Mouse (Mus musculus) lung, embryonic 15.5 days (tissue): ENCODE data around the gene Acaca. TPM values are rescaled to one million over a fixed set of nuclear protein-coding genes. Genes with fewer than 3 reads are reported as not detected.
"Not testable (repeated sequence)": the region's sequence is repeated elsewhere in the genome, so short reads cannot be mapped to it uniquely, and the experiment has no call there.

ENCODE experiments used
- ATAC-seq: fragments of 200-750 bp; cut with Nextera tagmentation; 2 replicates; pipeline ENCODE4 v1.8.0; 2017; ENCODE audit warnings: moderate number of reproducible peaks, borderline replicate concordance; ENCODE audit not compliant: low FRiP score, low TSS enrichment; ENCODE audit errors: extremely low read depth
- H3K27ac ChIP-seq: fragments of 300-500 bp; sonication (generic); 2 replicates; pipeline ENCODE4 v1.5.1; 2015; ENCODE audit warnings: moderate library complexity, mild to moderate bottlenecking, inconsistent platforms
- H3K27me3 ChIP-seq: fragments of 300-500 bp; sonication (generic); 2 replicates; pipeline ENCODE4 v1.6.1; 2015; ENCODE audit warnings: inconsistent platforms
- H3K36me3 ChIP-seq: fragments of 300-500 bp; sonication (generic); 2 replicates; pipeline ENCODE4 v1.6.1; 2015; ENCODE audit warnings: inconsistent platforms
- H3K4me1 ChIP-seq: fragments of 300-500 bp; sonication (generic); 2 replicates; pipeline ENCODE4 v1.6.1; 2015; ENCODE audit warnings: inconsistent platforms
- H3K4me2 ChIP-seq: fragments of 300-500 bp; sonication (generic); 2 replicates; pipeline ENCODE4 v1.6.1; 2015; ENCODE audit warnings: inconsistent platforms, mild to moderate bottlenecking, moderate library complexity
- H3K4me3 ChIP-seq: fragments of 300-500 bp; sonication (generic); 2 replicates; pipeline ENCODE4 v1.5.1; 2015; ENCODE audit warnings: mild to moderate bottlenecking, inconsistent platforms
- H3K9ac ChIP-seq: fragments of 300-500 bp; sonication (generic); 2 replicates; pipeline ENCODE4 v1.6.1; 2015; ENCODE audit warnings: inconsistent platforms
- H3K9me3 ChIP-seq: fragments of 300-500 bp; sonication (generic); 2 replicates; pipeline ENCODE4 v1.6.1; 2016; ENCODE audit warnings: inconsistent platforms
- WGBS: fragments of 180-500 bp; shearing (Covaris S2); methylation state at CpG from one replicate; pipeline ENCODE4 v1.1.7; 2015; 5-methylcytosine and 5-hydroxymethylcytosine counted together
- polyA plus RNA-seq: library from polyadenylated mRNA; unstranded; fragments of >200 nt; fragmentation: Nextera tagmentation; extraction: Ambion mirVana; gene quantifications from 2 replicates; pipeline ENCODE4 v1.2.1, GENCODE M21; 2015

The Acaca gene
- polyA plus RNA-seq, 1 experiment from 2014 or later = 14.6 TPM

GRCm38 (mm10) chr11:84376510-84377365 is 247.3 kb downstream of the Acaca start:
- H3K4me3 ChIP-seq = no peak overlapping the region
- no peak for ATAC-seq
- no peaks in the 10 kb centered on the region for H3K9me3 ChIP-seq
- WGBS = 89% methylated on average over 13 of the region's 13 CpGs
- H3K27me3 ChIP-seq = no peaks in the 10 kb centered on the region
- 0 out of 2 replicates have a peak, but pooled peaks cover 6% of the 10 kb centered on the region for H3K36me3 ChIP-seq
- no peaks in the 10 kb centered on the region for H3K4me1 ChIP-seq
- H3K27ac ChIP-seq = no peak overlapping the region
- no peak overlapping the region for H3K9ac ChIP-seq
- no peak overlapping the region for H3K4me2 ChIP-seq

- no peak overlapping the region for H3K4me2 ChIP-seq
- H3K4me3 ChIP-seq = no peak overlapping the region
- 92% methylated on average over 13 of the region's 13 CpGs for WGBS
- H3K9me3 ChIP-seq = no peaks in the 10 kb centered on the region
- no peak overlapping the region for H3K27ac ChIP-seq
- no peaks in the 10 kb centered on the region for H3K4me1 ChIP-seq
- H3K9ac ChIP-seq = no peak overlapping the region
- ATAC-seq = no peak
- H3K36me3 ChIP-seq = peaks cover 11% of the 10 kb centered on the region
- no peaks in the 10 kb centered on the region for H3K27me3 ChIP-seq
These were observed 253.0 kb downstream of the Acaca start for GRCm38 (mm10) chr11:84382450-84382849.

GRCm38 (mm10) chr11:84383891-84384290 is 254.4 kb downstream of the Acaca start:
- Histone ChIP-seq H3K27ac (no peak overlapping the region), H3K9ac (no peak overlapping the region), H3K4me3 (no peak overlapping the region), H3K27me3 (no peaks in the 10 kb centered on the region), H3K36me3 (peaks cover 11% of the 10 kb centered on the region), H3K4me2 (no peak overlapping the region), H3K4me1 (no peaks in the 10 kb centered on the region), H3K9me3 (no peaks in the 10 kb centered on the region)
- WGBS = 79% methylated on average over 6 of the region's 6 CpGs
- ATAC-seq = no peak

- H3K9ac ChIP-seq = no peak overlapping the region
- no peak overlapping the region for H3K27ac ChIP-seq
- ATAC-seq = no peak
- 0 out of 2 replicates have a peak, but pooled peaks cover 3% of the 10 kb centered on the region for H3K4me1 ChIP-seq
- H3K36me3 ChIP-seq = no peaks in the 10 kb centered on the region
- no peaks in the 10 kb centered on the region for H3K9me3 ChIP-seq
- H3K4me3 ChIP-seq = no peak overlapping the region
- no peak overlapping the region for H3K4me2 ChIP-seq
- 64% methylated on average over 6 of the region's 6 CpGs for WGBS
- H3K27me3 ChIP-seq = no peaks in the 10 kb centered on the region
These were observed 259.9 kb downstream of the Acaca start for GRCm38 (mm10) chr11:84389332-84389731.

GRCm38 (mm10) chr11:84391126-84391525 is 261.7 kb downstream of the Acaca start:
- Histone ChIP-seq H3K4me2 (no peak overlapping the region), H3K4me3 (no peak overlapping the region), H3K27me3 (no peaks in the 10 kb centered on the region), H3K9ac (no peak overlapping the region), H3K36me3 (no peaks in the 10 kb centered on the region), H3K4me1 (0 out of 2 replicates have a peak, but pooled peaks cover 3% of the 10 kb centered on the region), H3K9me3 (no peaks in the 10 kb centered on the region), H3K27ac (no peak overlapping the region)
- no peak for ATAC-seq
- WGBS = 83% methylated on average over 8 of the region's 8 CpGs

GRCm38 (mm10) chr11:84392066-84392465 is 262.6 kb downstream of the Acaca start:
- H3K4me2 ChIP-seq, H3K9me3 ChIP-seq, H3K27me3 ChIP-seq, H3K9ac ChIP-seq, H3K36me3 ChIP-seq, H3K27ac ChIP-seq, H3K4me1 ChIP-seq, ATAC-seq, H3K4me3 ChIP-seq: not testable (repeated sequence)
- WGBS = 81% methylated on average over 7 of the region's 7 CpGs

- Histone ChIP-seq H3K27ac (no peak overlapping the region), H3K4me1 (0 out of 2 replicates have a peak, but pooled peaks cover 3% of the 10 kb centered on the region), H3K4me3 (no peak overlapping the region), H3K9me3 (no peaks in the 10 kb centered on the region), H3K36me3 (0 out of 2 replicates have a peak, but pooled peaks cover 5% of the 10 kb centered on the region), H3K9ac (no peak overlapping the region), H3K4me2 (no peak overlapping the region), H3K27me3 (no peaks in the 10 kb centered on the region)
- ATAC-seq = no peak
- WGBS = 60% methylated on average over 7 of the region's 7 CpGs
These were observed 264.1 kb downstream of the Acaca start for GRCm38 (mm10) chr11:84393571-84393970.

GRCm38 (mm10) chr11:84395010-84395409 is 265.5 kb downstream of the Acaca start:
- Histone ChIP-seq H3K9ac (no peak overlapping the region), H3K27me3 (no peaks in the 10 kb centered on the region), H3K9me3 (no peaks in the 10 kb centered on the region), H3K4me1 (no peaks in the 10 kb centered on the region), H3K27ac (no peak overlapping the region), H3K4me3 (no peak overlapping the region), H3K4me2 (no peak overlapping the region), H3K36me3 (0 out of 2 replicates have a peak, but pooled peaks cover 5% of the 10 kb centered on the region)
- ATAC-seq = no peak
- 63% methylated on average over 1 of the region's 1 CpGs for WGBS

- no peaks in the 10 kb centered on the region for H3K9me3 ChIP-seq
- 96% methylated on average over 4 of the region's 4 CpGs for WGBS
- no peaks in the 10 kb centered on the region for H3K36me3 ChIP-seq
These were observed 277.3 kb downstream of the Acaca start for GRCm38 (mm10) chr11:84406733-84407132.

GRCm38 (mm10) chr11:84410383-84410782 is 280.9 kb downstream of the Acaca start:
- WGBS = 59% methylated on average over 4 of the region's 4 CpGs
- Histone ChIP-seq H3K4me3 (no peak overlapping the region), H3K9me3 (no peaks in the 10 kb centered on the region), H3K4me2 (no peak overlapping the region), H3K27me3 (no peaks in the 10 kb centered on the region), H3K27ac (no peak overlapping the region), H3K4me1 (no peaks in the 10 kb centered on the region), H3K9ac (no peak overlapping the region), H3K36me3 (no peaks in the 10 kb centered on the region)
- ATAC-seq = no peak

More at GRCm38 (mm10) chr11:84406733-84407132, 277.3 kb downstream of the Acaca start:
- no peak overlapping the region for H3K27ac ChIP-seq
- ATAC-seq = no peak
- H3K9ac ChIP-seq = no peak overlapping the region
- H3K4me2 ChIP-seq = no peak overlapping the region
- no peak overlapping the region for H3K4me3 ChIP-seq
- no peaks in the 10 kb centered on the region for H3K4me1 ChIP-seq
- no peaks in the 10 kb centered on the region for H3K27me3 ChIP-seq

GRCm38 (mm10) chr11:84410879-84411641 is 281.6 kb downstream of the Acaca start:
- Histone ChIP-seq H3K9ac (no peak overlapping the region), H3K4me1 (no peaks in the 10 kb centered on the region), H3K4me3 (no peak overlapping the region), H3K27ac (no peak overlapping the region), H3K27me3 (no peaks in the 10 kb centered on the region), H3K36me3 (no peaks in the 10 kb centered on the region), H3K4me2 (no peak overlapping the region), H3K9me3 (no peaks in the 10 kb centered on the region)
- 63% methylated on average over 7 of the region's 7 CpGs for WGBS
- ATAC-seq = no peak

- WGBS = 61% methylated on average over 7 of the region's 7 CpGs
These were observed 282.2 kb downstream of the Acaca start for GRCm38 (mm10) chr11:84411642-84412018.

More at GRCm38 (mm10) chr11:84411642-84412018, 282.2 kb downstream of the Acaca start:
- Histone ChIP-seq H3K4me1 (no peaks in the 10 kb centered on the region), H3K27me3 (no peaks in the 10 kb centered on the region), H3K9ac (no peak overlapping the region), H3K36me3 (no peaks in the 10 kb centered on the region), H3K4me3 (no peak overlapping the region), H3K9me3 (no peaks in the 10 kb centered on the region), H3K27ac (no peak overlapping the region), H3K4me2 (no peak overlapping the region)
- no peak for ATAC-seq
